Mouse (Mus musculus) testis, adult 10 weeks (tissue): Measurements from ENCODE around the gene Igf2r. TPM values are rescaled to one million over a fixed set of nuclear protein-coding genes. Genes with fewer than 3 reads are reported as not detected.

Source experiments
- polyA plus RNA-seq: library from polyadenylated mRNA; stranded (reverse); fragments of 350-450 nt; fragmentation: Illumina TruSeq; extraction: RNeasy Lipid Tissue Mini Kit (QIAGEN cat#74804); gene quantifications from one replicate; pipeline ENCODE4 v1.2.3, GENCODE M21; 2014; ENCODE audit warnings: low read depth, low replicate concordance

The Igf2r gene
- polyA plus RNA-seq: 3.2 TPM

GRCm38 (mm10) chr17:12769380-12769921 is at the start of gene Igf2r:
Gene Igf2r (minus strand): TSS chr17:12769664.

GRCm38 (mm10) chr17:12675646-12676045 is 93.8 kb downstream of the Igf2r start, which contains the start of gene Slc22a1:
Gene Slc22a1 (minus strand): TSS chr17:12675829.

Other genes with a start within 250 kb of the Igf2r start
- not detected for gene Slc22a2, start 185.5 kb downstream of the Igf2r start, polyA plus RNA-seq
- gene Slc22a1, start 93.8 kb downstream of the Igf2r start, polyA plus RNA-seq: not detected
- gene Mas1, start 98.5 kb upstream of the Igf2r start, polyA plus RNA-seq: 34.0 TPM
- gene Mrgprh, start 106.4 kb upstream of the Igf2r start, polyA plus RNA-seq: not detected
- 14.2 TPM for gene Pnldc1, start 140.6 kb upstream of the Igf2r start, polyA plus RNA-seq
- gene Tcp1, start 146.0 kb upstream of the Igf2r start, polyA plus RNA-seq: 3,358 TPM
- gene Mrpl18, start 146.7 kb upstream of the Igf2r start, polyA plus RNA-seq: 47.6 TPM
- gene Acat3, start 170.9 kb upstream of the Igf2r start, polyA plus RNA-seq: 3.9 TPM
- 12.9 TPM for gene Acat2, start 191.1 kb upstream of the Igf2r start, polyA plus RNA-seq
- gene Wtap, start 224.5 kb upstream of the Igf2r start, polyA plus RNA-seq: 40.8 TPM
- gene Sod2, start 237.2 kb upstream of the Igf2r start, polyA plus RNA-seq: 62.3 TPM